Mouse (Mus musculus): ENCODE measurements at regions not wholly inside any gene's neighbourhood (a gene's known extent, or its start where the extent isn't known, plus 50 kb on each side); places are given as distances from the start of the nearest gene placed in this dataset.

GRCm38 (mm10) chrX:61119499-61119898 is 65.9 kb downstream of the Cdr1 start:
- Histone ChIP-seq H3K4me2 (peak overlapping the region; percentile 42), H3K27me3 (replicated peaks) (no peaks in the 10 kb centered on the region), H3K36me3 (0 out of 2 replicates have a peak, but pooled peaks cover 3% of the 10 kb centered on the region), H3K4me3 (replicated peaks) (peak overlapping the region; percentile 9; the same call in 1 of the 2 replicates), H3K27ac (replicated peaks) (no peak overlapping the region), H3K9me3 (replicated peaks) (no peaks in the 10 kb centered on the region), H3K9ac (replicated peaks) (no peak overlapping the region), H3K4me1 (no peaks in the 10 kb centered on the region)
- 29% methylated on average over 6 of the region's 6 CpGs for WGBS
- ATAC-seq (ENCODE audit: low FRiP score) = peak; percentile 43; the same call in 1 of the 2 replicates

GRCm38 (mm10) chrX:61117368-61117767 is 68.0 kb downstream of the Cdr1 start:
- Histone ChIP-seq H3K4me3 (replicated peaks) (peak overlapping the region; percentile 41), H3K4me2 (peak overlapping the region; percentile 46), H3K9me3 (replicated peaks) (no peaks in the 10 kb centered on the region), H3K4me1 (no peaks in the 10 kb centered on the region), H3K27me3 (replicated peaks) (no peaks in the 10 kb centered on the region), H3K9ac (replicated peaks) (0 out of 2 replicates have a peak overlapping the region, but pooled peaks have one; percentile 17), H3K27ac (replicated peaks) (peak overlapping the region; percentile 48; the same call in 1 of the 2 replicates), H3K36me3 (0 out of 2 replicates have a peak, but pooled peaks cover 3% of the 10 kb centered on the region)
- ATAC-seq (ENCODE audit: low FRiP score) = peak; percentile 71
- 55% methylated on average over 4 of the region's 4 CpGs for WGBS

GRCm38 (mm10) chrX:61116010-61116447 is 69.3 kb downstream of the Cdr1 start:
- 23% methylated on average over 10 of the region's 10 CpGs for WGBS
- peak; percentile 73 for ATAC-seq (ENCODE audit: low FRiP score)
- Histone ChIP-seq H3K27me3 (replicated peaks) (no peaks in the 10 kb centered on the region), H3K9ac (replicated peaks) (peak overlapping the region; percentile 41; the same call in 1 of the 2 replicates), H3K4me3 (replicated peaks) (peak overlapping the region; percentile 41), H3K36me3 (0 out of 2 replicates have a peak, but pooled peaks cover 3% of the 10 kb centered on the region), H3K9me3 (replicated peaks) (no peaks in the 10 kb centered on the region), H3K27ac (replicated peaks) (peak overlapping the region; percentile 72), H3K4me2 (peak overlapping the region; percentile 46), H3K4me1 (no peaks in the 10 kb centered on the region)
